Mouse (Mus musculus) T-helper 2 cell (primary cell): ENCODE data around the gene L3mbtl2.

ENCODE experiments used
- in situ Hi-C: fragments of 300-600 bp; cut with MboI, MseI; formaldehyde crosslinking; loops from one replicate; pipeline ENCODE4 v1.15.1; 2025; ENCODE audit warnings: high pct_unique_total_duplicates

Gene L3mbtl2

DNA sequence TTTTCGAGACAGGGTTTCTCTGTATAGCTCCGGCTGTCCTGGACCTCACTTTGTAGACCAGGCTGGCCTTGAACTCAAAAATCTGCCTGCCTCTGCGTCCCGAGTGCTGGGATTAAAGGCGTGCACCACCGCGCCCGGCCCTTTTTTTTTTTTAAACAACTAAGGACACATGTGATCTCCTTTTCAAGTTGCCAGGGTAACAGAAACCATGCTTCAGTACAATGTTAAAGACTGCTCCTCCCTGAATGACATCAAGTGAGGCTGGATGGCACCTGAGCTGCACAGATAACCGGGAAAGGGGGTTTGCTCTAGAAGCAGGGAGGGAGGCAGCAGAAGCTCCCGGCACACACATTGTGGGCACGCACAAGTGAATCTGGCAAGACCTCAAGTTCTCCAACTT, 45.3 kb downstream of the L3mbtl2 start:
- in situ Hi-C loops, result no loop called here

- in situ Hi-C loops, result no loop called here
These were observed 46.0 kb downstream of the L3mbtl2 start for GRCm38 (mm10) chr15:81709686-81710085.

GRCm38 (mm10) chr15:81710801-81711200, 47.1 kb downstream of the L3mbtl2 start:
- in situ Hi-C loops, result no loop called here

GRCm38 (mm10) chr15:81713742-81714141, 50.1 kb downstream of the L3mbtl2 start:
- in situ Hi-C loops, result no loop called here

DNA sequence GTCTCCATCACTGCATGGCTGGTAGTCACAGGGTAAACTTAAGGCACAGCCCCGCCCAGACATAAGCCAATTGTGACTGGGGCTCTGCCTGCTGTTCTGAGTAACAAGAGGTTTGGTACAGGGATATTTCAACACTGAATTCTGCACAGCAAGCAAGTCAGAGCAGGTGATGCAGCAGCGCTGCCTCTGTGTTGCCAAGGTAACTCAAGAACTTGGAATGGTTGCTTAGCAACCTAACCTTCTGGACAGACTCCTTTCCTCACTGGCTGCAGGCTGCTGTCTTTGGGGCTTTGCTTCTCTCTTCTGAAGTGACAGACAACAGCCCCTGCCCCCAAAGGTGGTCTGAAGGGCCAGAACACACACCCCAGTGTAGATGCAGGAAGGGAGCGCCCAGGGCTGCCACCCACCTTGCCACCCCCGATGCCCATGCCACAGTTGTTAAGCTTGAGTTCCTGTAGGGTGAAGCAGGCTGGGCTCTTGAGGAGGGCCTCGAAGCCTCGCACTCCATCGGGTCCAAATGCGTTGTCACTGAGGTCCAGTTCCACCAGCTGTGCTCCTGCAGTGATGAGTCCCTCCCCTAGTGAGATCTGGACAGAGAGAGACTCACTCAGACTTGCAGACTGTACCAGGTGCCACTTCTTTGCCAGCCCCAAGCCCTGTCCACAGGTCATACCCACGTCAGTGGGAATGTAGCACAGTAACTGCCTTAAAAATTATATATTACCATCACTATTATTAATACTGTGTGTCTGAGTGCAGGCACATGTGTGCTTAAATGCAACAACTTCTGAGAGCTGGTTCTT, 54.8 kb downstream of the L3mbtl2 start:
- in situ Hi-C loops, result loop anchor here (5.0 kb wide), 1 partner anchor 91 kb away; no protein-coding TSS in a partner anchor

GRCm38 (mm10) chr15:81719139-81719531, 55.4 kb downstream of the L3mbtl2 start:
- in situ Hi-C loops, result loop anchor here (5.0 kb wide), 1 partner anchor 92 kb away; no protein-coding TSS in a partner anchor

DNA sequence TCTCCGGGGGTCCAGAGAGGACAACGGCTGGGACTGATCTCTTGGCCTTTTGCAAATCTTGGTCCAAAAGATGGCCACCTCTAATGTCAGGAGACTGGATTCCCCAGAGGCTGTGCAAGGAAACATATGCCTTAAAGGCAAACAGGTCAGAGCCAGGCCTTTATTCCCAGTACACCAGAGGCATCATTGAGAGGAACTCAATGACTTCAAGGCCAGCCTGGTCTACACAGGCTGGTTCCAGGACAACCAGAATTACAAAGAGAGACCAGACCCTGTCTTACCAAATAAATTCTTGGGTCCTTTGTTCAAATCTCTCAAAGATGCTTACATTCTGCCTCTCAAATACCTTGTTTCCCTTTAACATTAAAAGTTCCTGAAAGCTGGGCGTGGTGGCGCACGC, 58.7 kb downstream of the L3mbtl2 start:
- in situ Hi-C loops, result no loop called here

- in situ Hi-C loops, result no loop called here
These were observed 60.0 kb downstream of the L3mbtl2 start for GRCm38 (mm10) chr15:81723653-81724052.

DNA sequence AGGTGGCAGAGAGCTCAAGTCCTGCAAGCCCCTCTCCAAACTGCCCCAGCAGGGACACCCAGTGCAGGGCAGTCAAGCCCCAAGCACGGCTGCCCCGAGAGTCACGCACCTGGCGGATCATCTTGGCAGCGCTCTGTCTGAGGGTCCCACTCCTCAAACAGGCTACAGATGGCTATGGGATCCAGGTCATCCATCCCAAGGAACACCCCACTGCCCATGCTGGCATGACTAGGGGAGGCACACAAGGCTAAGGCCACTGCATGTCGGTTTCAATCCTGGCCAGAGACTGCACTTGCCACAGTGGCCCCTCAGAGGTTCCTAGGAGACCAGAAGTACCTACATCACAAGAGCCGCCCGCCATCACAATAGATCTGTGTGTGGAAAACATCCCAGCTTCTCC, 62.3 kb downstream of the L3mbtl2 start:
- in situ Hi-C loops, result no loop called here

- in situ Hi-C loops, result no loop called here
These were observed 65.6 kb downstream of the L3mbtl2 start for GRCm38 (mm10) chr15:81729241-81729791.

- in situ Hi-C loops, result no loop called here
These were observed 66.3 kb downstream of the L3mbtl2 start for GRCm38 (mm10) chr15:81729792-81730635.

GRCm38 (mm10) chr15:81735075-81735474, 71.4 kb downstream of the L3mbtl2 start:
- in situ Hi-C loops, result no loop called here
